9 mouse cellular contexts compared by ENCODE assay signal in genomic region chr9:120591490-120591889, GRCm38 (mm10). TPM values are rescaled to one million over a fixed set of nuclear protein-coding genes. Genes with fewer than 3 reads are reported as not detected.
DNase-seq lines count a peak whose midpoint lies in the region; ATAC-seq and TF ChIP-seq lines count a peak whose summit lies in the region.
"Had no signal": no experiment of that assay in that cellular context is flagged by ENCODE, and none has a peak within 500 bp of the region (broad histone marks: within the 10 kb centered on the region; RNA-seq: fewer than 3 reads in every experiment).

No protein-coding gene starts in this region.

- no peak overlapping the region for H3K9ac ChIP-seq in hindbrain, embryonic 11.5 days (ENCODE audit: low read depth, low read length)
- no peak overlapping the region for H3K9ac ChIP-seq in hindbrain, embryonic 16.5 days (ENCODE audit: low read depth, low read length)
- H3K9ac ChIP-seq in ES-Bruce4 (ENCODE audit: low read depth, poor library complexity, severe bottlenecking) = no peak overlapping the region

- TF ChIP-seq CTCF in ES-Bruce4 (IDR thresholded peaks at IDR 0.05; ENCODE audit: low read depth, low read length) = peak; percentile 65

- WGBS in hindbrain, embryonic 11.5 days = 6% methylated on average over 9 of the region's 9 CpGs
- 2% methylated on average over 9 of the region's 9 CpGs for WGBS in hindbrain, embryonic 16.5 days

- no peak overlapping the region for H3K4me3 ChIP-seq in hindbrain, embryonic 11.5 days (ENCODE audit: low read depth, low read length)
- no peak overlapping the region for H3K4me3 ChIP-seq in hindbrain, embryonic 16.5 days (ENCODE audit: low read length)
- H3K4me3 ChIP-seq in ES-Bruce4 (ENCODE audit: low read depth, low read length) = no peak overlapping the region
- H3K4me3 ChIP-seq: megakaryocyte, embryonic 14.5 days had no signal

- no peaks in the 10 kb centered on the region for H3K27me3 ChIP-seq in hindbrain, embryonic 11.5 days (ENCODE audit: control insufficient read depth, insufficient read depth, low read length)
- H3K27me3 ChIP-seq in hindbrain, embryonic 16.5 days (replicated peaks; ENCODE audit: control insufficient read depth, insufficient read depth, low read length) = no peaks in the 10 kb centered on the region
- H3K27me3 ChIP-seq in ES-Bruce4 (ENCODE audit: control insufficient read depth, insufficient read depth, low read length, poor library complexity, severe bottlenecking) = no peaks in the 10 kb centered on the region

- no peak for TF ChIP-seq POLR2A in ES-Bruce4 (IDR thresholded peaks at IDR 0.05; ENCODE audit: insufficient read depth, low read length)

- intact Hi-C loops in gastrocnemius, postnatal 36 days (cut with DNase I) = loop anchor here (5.0 to 10.0 kb wide), 2 partner anchors 653 to 791 kb away; no protein-coding TSS in a partner anchor

- DNase-seq in hindbrain, embryonic 11.5 days (ENCODE audit: low spot score) = peak; percentile 91
- peak; percentile 69 for DNase-seq in cerebellum, adult 9-10 months
- peak; percentile 54 to 73 for DNase-seq in gastrocnemius, postnatal 36 days
- DNase-seq in layer of hippocampus, postnatal 14 days (ENCODE audit: low spot score in 2 of 2) = peak; percentile 64 to 68
- peak; percentile 63 to 88 for DNase-seq in spleen, postnatal 4 days (ENCODE audit: low spot score in 2 of 2)

- H3K4me2 ChIP-seq in hindbrain, embryonic 11.5 days (replicated peaks; ENCODE audit: low read depth, low read length) = no peak overlapping the region
- no peak overlapping the region for H3K4me2 ChIP-seq in hindbrain, embryonic 16.5 days (ENCODE audit: low read length)

- no peak overlapping the region for H3K27ac ChIP-seq in hindbrain, embryonic 11.5 days (ENCODE audit: low read depth, low read length)
- no peak overlapping the region for H3K27ac ChIP-seq in hindbrain, embryonic 16.5 days (ENCODE audit: low read depth, low read length)
- no peak overlapping the region for H3K27ac ChIP-seq in ES-Bruce4 (ENCODE audit: insufficient read depth, low read length)

- H3K4me1 ChIP-seq in hindbrain, embryonic 11.5 days (replicated peaks; ENCODE audit: control insufficient read depth, insufficient read depth, low read length) = no peaks in the 10 kb centered on the region
- H3K4me1 ChIP-seq in hindbrain, embryonic 16.5 days (ENCODE audit: control insufficient read depth, insufficient read depth, low read depth, low read length) = no peaks in the 10 kb centered on the region; the same call in 1 of the 2 replicates
- H3K4me1 ChIP-seq in ES-Bruce4 (ENCODE audit: control insufficient read depth, insufficient read depth, low read length) = peaks cover 2% of the 10 kb centered on the region

- H3K36me3 ChIP-seq in hindbrain, embryonic 11.5 days (ENCODE audit: control insufficient read depth, insufficient read depth, low read length) = no peaks in the 10 kb centered on the region
- no peaks in the 10 kb centered on the region for H3K36me3 ChIP-seq in hindbrain, embryonic 16.5 days (ENCODE audit: control insufficient read depth, insufficient read depth, low read length)
- no peaks in the 10 kb centered on the region for H3K36me3 ChIP-seq in ES-Bruce4 (ENCODE audit: control insufficient read depth, insufficient read depth, low read length, poor library complexity, severe bottlenecking)

- ATAC-seq in hindbrain, embryonic 11.5 days (ENCODE audit: low FRiP score) = no peak
- no peak for ATAC-seq in hindbrain, embryonic 16.5 days
- peak; percentile 78 for ATAC-seq in megakaryocyte, adult 5-6 weeks (ENCODE audit: poor library complexity, severe bottlenecking)

- no peak for TF ChIP-seq EP300 in ES-Bruce4 (IDR thresholded peaks at IDR 0.05; ENCODE audit: insufficient read depth, low read depth, low read length)

- H3K9me3 ChIP-seq in hindbrain, embryonic 11.5 days (ENCODE audit: control insufficient read depth, low read length) = no peaks in the 10 kb centered on the region
- no peaks in the 10 kb centered on the region for H3K9me3 ChIP-seq in hindbrain, embryonic 16.5 days (ENCODE audit: control insufficient read depth, low read length)
- H3K9me3 ChIP-seq in ES-Bruce4 (replicated peaks; ENCODE audit: control insufficient read depth, insufficient read depth, low read length, poor library complexity, severe bottlenecking) = no peaks in the 10 kb centered on the region

RNA-seq across cellular contexts. Expression of gene Rpl14, which starts 20.2 kb away (rescaled TPM):
- polyA plus RNA-seq in hindbrain, embryonic 11.5 days (2014; fragmentation: Nextera tagmentation; extraction: Ambion mirVana) = 822 and 883 TPM in 2 replicates
- 360 and 404 TPM in 2 replicates for polyA plus RNA-seq in hindbrain, embryonic 16.5 days (2015; fragmentation: Nextera tagmentation; extraction: Ambion mirVana)
- polyA plus RNA-seq in ES-Bruce4 (2011; ENCODE audit: insufficient read depth, insufficient read length, low read depth, missing spikeins) = 1,004 and 1,061 TPM in 2 replicates
- total RNA-seq in gastrocnemius, postnatal 36 days (2021) = 100 to 1,000 TPM; 252 to 291 TPM
- 100 to 1,000 TPM; 266 to 268 TPM for total RNA-seq in layer of hippocampus, postnatal 14 days (2021)
- total RNA-seq in megakaryocyte, adult 5-6 weeks (2015) = 936 and 951 TPM in 2 replicates
- 1,220 and 1,324 TPM in 2 replicates for total RNA-seq in megakaryocyte, adult 5-6 weeks (2017)

RNA-seq across cellular contexts. Expression of gene Entpd3, which starts 51.9 kb away (rescaled TPM):
- 0.47 and 0.51 TPM in 2 replicates for polyA plus RNA-seq in hindbrain, embryonic 11.5 days (2014; fragmentation: Nextera tagmentation; extraction: Ambion mirVana)
- 4.5 and 4.7 TPM in 2 replicates for polyA plus RNA-seq in hindbrain, embryonic 16.5 days (2015; fragmentation: Nextera tagmentation; extraction: Ambion mirVana)
- 0.58 and 1.3 TPM in 2 replicates for polyA plus RNA-seq in ES-Bruce4 (2011; ENCODE audit: insufficient read depth, insufficient read length, low read depth, missing spikeins)
- not detected for total RNA-seq in gastrocnemius, postnatal 36 days (2021)
- total RNA-seq in layer of hippocampus, postnatal 14 days (2021) = 1 to 10 TPM; 4.7 to 5.1 TPM
- total RNA-seq in megakaryocyte, adult 5-6 weeks (2015) = 0.11 and 0.21 TPM in 2 replicates
- 0.04 TPM in 1 of 2 replicates, not detected in the other for total RNA-seq in megakaryocyte, adult 5-6 weeks (2017)

Comparison
In these comparisons a context has a peak if more than half of its experiments do, and no peak if none do; other contexts are left out.
1. RNA of gene Entpd3, which starts 51.9 kb away (total RNA-seq): 4.7 to 5.1 TPM in layer of hippocampus, postnatal 14 days; 0.04 to 0.21 TPM in megakaryocyte, adult 5-6 weeks and not detected in gastrocnemius, postnatal 36 days; every median in the first group is over 4 times any median in the second.
2. Peak in every context shown above with its lines, with median percentiles within 50 percentile points of each other: DNase-seq.